Mouse (Mus musculus): ENCODE data around the gene Rif1. TPM values are rescaled to one million over a fixed set of nuclear protein-coding genes. Genes with fewer than 3 reads are reported as not detected.
"Not testable (repeated sequence)": the region's sequence is repeated elsewhere in the genome, so short reads cannot be mapped to it uniquely, and the experiment has no call there.

The Rif1 gene
- polyA plus RNA-seq, 1 experiment from 2014 or later, result 46.6 TPM

GRCm38 (mm10) chr2:52078666-52079065, 6.0 kb downstream of the Rif1 start:
- Histone ChIP-seq H3K4me2 (ENCODE audit: low read length) (no peak overlapping the region), H3K4me3 (ENCODE audit: low read depth, low read length) (no peak overlapping the region), H3K9me3 (ENCODE audit: control insufficient read depth, low read length) (no peaks in the 10 kb centered on the region), H3K36me3 (ENCODE audit: control insufficient read depth, insufficient read depth, low read length) (peaks cover 90% of the 10 kb centered on the region), H3K27ac (ENCODE audit: low read depth) (no peak overlapping the region), H3K27me3 (replicated peaks; ENCODE audit: control insufficient read depth, insufficient read depth, low read length) (no peaks in the 10 kb centered on the region), H3K4me1 (replicated peaks; ENCODE audit: control insufficient read depth, insufficient read depth, low read length) (peaks cover 12% of the 10 kb centered on the region; the same call in 1 of the 2 replicates), H3K9ac (ENCODE audit: low read length) (no peak overlapping the region)
- DNase-seq (ENCODE audit: low spot score) (no peak), ATAC-seq (replicated peaks; ENCODE audit: low FRiP score, low TSS enrichment, low read depth) (no peak)
- WGBS, result 96% methylated on average over 2 of the region's 2 CpGs

DNA sequence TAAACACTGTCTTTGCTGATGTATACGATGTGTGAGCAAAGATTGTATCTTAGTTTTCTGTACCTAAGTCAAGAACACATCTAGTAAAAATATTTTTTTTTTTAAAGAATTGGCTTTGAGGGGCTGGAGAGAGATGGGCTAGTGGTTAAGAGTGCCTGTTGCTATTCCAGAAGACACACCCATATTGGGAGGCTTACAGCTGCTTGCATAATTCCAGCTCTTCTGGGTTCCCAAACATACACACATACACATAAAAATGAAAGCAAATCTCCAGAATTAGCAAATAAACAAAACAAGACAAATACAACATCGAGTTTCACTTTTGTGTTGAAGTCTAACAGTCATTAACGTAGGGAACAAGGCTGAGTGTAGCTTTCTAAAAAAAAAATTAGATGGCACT, 11.4 kb downstream of the Rif1 start:
- WGBS, result 90% methylated on average over 3 of the region's 3 CpGs
- Histone ChIP-seq H3K27me3 (replicated peaks; ENCODE audit: control insufficient read depth, insufficient read depth, low read length) (no peaks in the 10 kb centered on the region), H3K4me3 (ENCODE audit: low read depth, low read length) (no peak overlapping the region), H3K4me2 (ENCODE audit: low read length) (no peak overlapping the region), H3K9me3 (ENCODE audit: control insufficient read depth, low read length) (no peaks in the 10 kb centered on the region), H3K36me3 (ENCODE audit: control insufficient read depth, insufficient read depth, low read length) (peaks cover 93% of the 10 kb centered on the region), H3K27ac (ENCODE audit: low read depth) (no peak overlapping the region), H3K4me1 (replicated peaks; ENCODE audit: control insufficient read depth, insufficient read depth, low read length) (no peaks in the 10 kb centered on the region), H3K9ac (ENCODE audit: low read length) (no peak overlapping the region)
- ATAC-seq (replicated peaks; ENCODE audit: low FRiP score, low TSS enrichment, low read depth), result no peak
- no peak for DNase-seq (ENCODE audit: low spot score)

DNA sequence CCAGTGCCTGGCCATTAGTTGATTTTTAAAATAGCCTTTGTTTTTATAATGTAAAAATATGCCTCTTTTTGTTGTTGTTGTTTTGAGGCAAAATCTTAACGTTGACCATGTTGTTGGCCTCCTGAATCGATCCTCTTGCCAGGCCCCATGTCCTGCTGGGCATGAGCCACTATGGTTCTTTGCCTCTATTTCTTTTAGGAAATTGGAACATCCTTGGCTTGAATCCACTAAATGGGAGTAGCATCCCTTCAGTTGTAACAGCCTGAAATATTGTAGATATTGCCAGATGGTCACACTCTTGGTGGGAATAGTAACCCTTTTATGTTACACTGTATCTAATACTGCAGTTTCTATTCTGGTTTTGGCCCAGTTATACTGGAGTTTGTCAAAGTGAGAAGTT, 11.9 kb downstream of the Rif1 start:
- H3K27me3 ChIP-seq (replicated peaks; ENCODE audit: control insufficient read depth, insufficient read depth, low read length), result no peaks in the 10 kb centered on the region
- H3K4me2 ChIP-seq (ENCODE audit: low read length), result no peak overlapping the region
- DNase-seq (ENCODE audit: low spot score), result no peak
- H3K36me3 ChIP-seq (ENCODE audit: control insufficient read depth, insufficient read depth, low read length), result peaks cover 93% of the 10 kb centered on the region
- H3K4me3 ChIP-seq (ENCODE audit: low read depth, low read length), result no peak overlapping the region
- no peaks in the 10 kb centered on the region for H3K4me1 ChIP-seq (replicated peaks; ENCODE audit: control insufficient read depth, insufficient read depth, low read length)
- no peak overlapping the region for H3K9ac ChIP-seq (ENCODE audit: low read length)
- 88% methylated on average over 2 of the region's 2 CpGs for WGBS
- no peak overlapping the region for H3K27ac ChIP-seq (ENCODE audit: low read depth)
- no peak for ATAC-seq (replicated peaks; ENCODE audit: low FRiP score, low TSS enrichment, low read depth)
- no peaks in the 10 kb centered on the region for H3K9me3 ChIP-seq (ENCODE audit: control insufficient read depth, low read length)

DNA sequence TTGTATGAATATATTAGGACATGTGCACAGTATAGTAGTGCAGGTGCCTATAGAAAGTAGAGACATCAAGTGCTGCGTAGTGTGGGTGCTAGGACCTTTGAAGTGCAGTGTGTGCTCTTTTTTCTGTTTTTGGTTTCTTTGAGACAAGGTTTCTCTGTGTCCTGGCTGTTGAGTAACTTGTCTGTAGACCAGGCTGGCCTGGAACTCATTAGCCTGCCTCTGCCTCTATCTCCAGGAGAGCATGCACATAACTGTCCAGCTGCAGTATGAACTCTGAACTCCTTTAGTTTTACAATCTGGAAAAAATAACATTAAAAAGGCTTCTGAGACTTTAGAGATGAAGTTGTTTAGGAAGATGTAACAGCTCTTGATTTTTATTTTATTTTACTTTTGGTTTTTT, 41.5 kb downstream of the Rif1 start:
- Histone ChIP-seq H3K9ac (ENCODE audit: low read length) (no peak overlapping the region), H3K36me3 (ENCODE audit: control insufficient read depth, insufficient read depth, low read length) (peaks cover 95% of the 10 kb centered on the region), H3K27ac (ENCODE audit: low read depth) (no peak overlapping the region), H3K4me2 (ENCODE audit: low read length) (no peak overlapping the region), H3K9me3 (ENCODE audit: control insufficient read depth, low read length) (no peaks in the 10 kb centered on the region), H3K27me3 (replicated peaks; ENCODE audit: control insufficient read depth, insufficient read depth, low read length) (no peaks in the 10 kb centered on the region), H3K4me1 (replicated peaks; ENCODE audit: control insufficient read depth, insufficient read depth, low read length) (no peaks in the 10 kb centered on the region), H3K4me3 (ENCODE audit: low read depth, low read length) (no peak overlapping the region)
- ATAC-seq (replicated peaks; ENCODE audit: low FRiP score, low TSS enrichment, low read depth) (no peak), DNase-seq (ENCODE audit: low spot score) (no peak)
- 96% methylated on average over 1 of the region's 1 CpGs for WGBS

DNA sequence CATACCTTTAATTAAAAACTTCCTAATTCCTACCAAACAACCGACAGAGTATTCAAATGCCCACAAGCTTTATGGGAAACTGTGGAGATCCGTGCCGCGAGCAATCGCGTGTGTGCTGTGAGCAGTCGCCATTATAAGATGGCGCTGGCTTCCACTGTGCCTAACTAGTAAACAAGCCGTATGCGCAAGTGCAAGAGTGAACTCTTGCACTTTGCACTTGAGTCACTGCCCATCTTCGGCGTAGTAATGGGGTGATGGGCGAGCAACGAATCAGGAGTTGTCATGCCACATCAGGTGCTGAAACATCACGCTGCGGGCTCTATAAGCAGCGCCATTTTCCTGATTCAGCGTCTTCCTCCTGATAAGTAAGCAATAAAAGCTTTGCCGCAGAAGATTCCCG, 58.7 kb downstream of the Rif1 start:
- not testable (repeated sequence) for H3K4me2 ChIP-seq (ENCODE audit: low read length); H3K4me1 ChIP-seq (replicated peaks; ENCODE audit: control insufficient read depth, insufficient read depth, low read length); H3K9ac ChIP-seq (ENCODE audit: low read length); H3K4me3 ChIP-seq (ENCODE audit: low read depth, low read length); DNase-seq (ENCODE audit: low spot score); H3K27ac ChIP-seq (ENCODE audit: low read depth); H3K27me3 ChIP-seq (replicated peaks; ENCODE audit: control insufficient read depth, insufficient read depth, low read length); ATAC-seq (replicated peaks; ENCODE audit: low FRiP score, low TSS enrichment, low read depth)
- peaks cover 18% of the 10 kb centered on the region for H3K36me3 ChIP-seq (ENCODE audit: control insufficient read depth, insufficient read depth, low read length)
- 97% methylated on average over 20 of the region's 20 CpGs for WGBS
- H3K9me3 ChIP-seq (ENCODE audit: control insufficient read depth, low read length), result peaks cover 11% of the 10 kb centered on the region

GRCm38 (mm10) chr2:52133351-52133750, 60.7 kb downstream of the Rif1 start:
- H3K4me1 ChIP-seq (replicated peaks; ENCODE audit: control insufficient read depth, insufficient read depth, low read length), result no peaks in the 10 kb centered on the region
- H3K4me2 ChIP-seq (ENCODE audit: low read length), result no peak overlapping the region
- no peak overlapping the region for H3K27ac ChIP-seq (ENCODE audit: low read depth)
- no peak for DNase-seq (ENCODE audit: low spot score)
- peaks cover 16% of the 10 kb centered on the region for H3K36me3 ChIP-seq (ENCODE audit: control insufficient read depth, insufficient read depth, low read length)
- H3K9ac ChIP-seq (ENCODE audit: low read length), result no peak overlapping the region
- ATAC-seq (replicated peaks; ENCODE audit: low FRiP score, low TSS enrichment, low read depth), result no peak
- 0 out of 2 replicates have a peak, but pooled peaks cover 3% of the 10 kb centered on the region for H3K9me3 ChIP-seq (ENCODE audit: control insufficient read depth, low read length)
- H3K4me3 ChIP-seq (ENCODE audit: low read depth, low read length), result no peak overlapping the region
- no peaks in the 10 kb centered on the region for H3K27me3 ChIP-seq (replicated peaks; ENCODE audit: control insufficient read depth, insufficient read depth, low read length)
- WGBS, result 94% methylated on average over 2 of the region's 2 CpGs

DNA sequence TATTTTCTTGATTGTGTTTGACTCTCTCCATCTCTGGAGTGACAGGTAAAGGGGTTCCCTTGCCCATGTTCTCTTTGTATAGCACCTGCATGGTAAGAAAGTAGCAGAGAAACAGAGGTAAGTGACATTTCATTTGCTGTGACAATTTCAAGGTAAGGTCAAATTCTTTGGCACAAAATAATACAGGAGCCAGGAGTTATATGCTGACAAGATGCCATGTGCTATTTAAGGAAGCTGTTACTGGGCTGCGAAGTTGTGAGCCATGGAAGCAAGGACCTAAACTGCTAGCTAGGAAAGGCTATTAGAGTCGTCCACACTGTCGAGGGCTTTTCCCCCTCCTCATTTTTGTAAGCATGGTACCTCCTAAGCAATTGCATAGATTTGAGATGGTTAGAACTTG, 80.4 kb downstream of the Rif1 start:
- Histone ChIP-seq H3K4me2 (ENCODE audit: low read length) (no peak overlapping the region), H3K9ac (ENCODE audit: low read length) (no peak overlapping the region), H3K36me3 (ENCODE audit: control insufficient read depth, insufficient read depth, low read length) (no peaks in the 10 kb centered on the region), H3K27ac (ENCODE audit: low read depth) (no peak overlapping the region), H3K4me3 (ENCODE audit: low read depth, low read length) (no peak overlapping the region), H3K27me3 (replicated peaks; ENCODE audit: control insufficient read depth, insufficient read depth, low read length) (no peaks in the 10 kb centered on the region), H3K9me3 (ENCODE audit: control insufficient read depth, low read length) (no peaks in the 10 kb centered on the region), H3K4me1 (replicated peaks; ENCODE audit: control insufficient read depth, insufficient read depth, low read length) (no peaks in the 10 kb centered on the region)
- ATAC-seq (replicated peaks; ENCODE audit: low FRiP score, low TSS enrichment, low read depth), result no peak
- DNase-seq (ENCODE audit: low spot score), result no peak
- WGBS, result 79% methylated on average over 3 of the region's 3 CpGs

GRCm38 (mm10) chr2:52169243-52170005, 96.8 kb downstream of the Rif1 start:
- Histone ChIP-seq H3K4me1 (replicated peaks; ENCODE audit: control insufficient read depth, insufficient read depth, low read length) (no peaks in the 10 kb centered on the region), H3K9ac (ENCODE audit: low read length) (no peak overlapping the region), H3K4me3 (ENCODE audit: low read depth, low read length) (no peak overlapping the region), H3K27me3 (replicated peaks; ENCODE audit: control insufficient read depth, insufficient read depth, low read length) (no peaks in the 10 kb centered on the region), H3K27ac (ENCODE audit: low read depth) (no peak overlapping the region), H3K9me3 (ENCODE audit: control insufficient read depth, low read length) (no peaks in the 10 kb centered on the region), H3K36me3 (ENCODE audit: control insufficient read depth, insufficient read depth, low read length) (no peaks in the 10 kb centered on the region), H3K4me2 (ENCODE audit: low read length) (no peak overlapping the region)
- ATAC-seq (replicated peaks; ENCODE audit: low FRiP score, low TSS enrichment, low read depth), result no peak
- DNase-seq (ENCODE audit: low spot score), result no peak
- 53% methylated on average over 7 of the region's 7 CpGs for WGBS

All from intestine, embryonic 14.5 days (tissue).